Mouse (Mus musculus) liver, embryonic 11.5 days (tissue): ENCODE measurements around the gene Prrt4. TPM values are rescaled to one million over a fixed set of nuclear protein-coding genes. Genes with fewer than 3 reads are reported as not detected.
A peak's percentile ranks its signal among the peaks of the same experiment; 100 is the strongest.

Experiments used
- ATAC-seq: fragments of 200-750 bp; cut with Nextera tagmentation; replicated peaks from 2 replicates; pipeline ENCODE4 v1.8.0; 2017; ENCODE audit warnings: moderate number of reproducible peaks, mild to moderate bottlenecking, moderate TSS enrichment, moderate library complexity; ENCODE audit not compliant: low FRiP score
- DNase-seq: peaks from one replicate; pipeline ENCODE4 v3.0.0-alpha.2; 2017; ENCODE audit warnings: low spot score
- H3K27ac ChIP-seq: fragments of 300-500 bp; sonication (generic); 2 replicates; pipeline ENCODE4 v1.5.1; 2014; ENCODE audit warnings: mild to moderate bottlenecking, low read depth, low read length, control low read depth
- H3K27me3 ChIP-seq: fragments of 300-500 bp; sonication (generic); replicated peaks from 2 replicates; pipeline ENCODE4 v1.6.1; 2014; ENCODE audit warnings: low read length, mixed read lengths; ENCODE audit not compliant: control insufficient read depth, insufficient read depth
- H3K36me3 ChIP-seq: fragments of 300-500 bp; sonication (generic); 2 replicates; pipeline ENCODE4 v1.6.1; 2014; ENCODE audit warnings: mild to moderate bottlenecking, low read length, moderate library complexity, mixed read lengths; ENCODE audit not compliant: control insufficient read depth, insufficient read depth
- H3K4me1 ChIP-seq: fragments of 300-500 bp; sonication (generic); replicated peaks from 2 replicates; pipeline ENCODE4 v1.6.1; 2014; ENCODE audit warnings: low read length, mixed read lengths; ENCODE audit not compliant: control insufficient read depth, insufficient read depth
- H3K4me2 ChIP-seq: fragments of 300-500 bp; sonication (generic); 2 replicates; pipeline ENCODE4 v1.6.1; 2014; ENCODE audit warnings: mild to moderate bottlenecking, control low read depth, moderate library complexity
- H3K4me3 ChIP-seq: fragments of 300-500 bp; sonication (generic); 2 replicates; pipeline ENCODE4 v1.5.1; 2014; ENCODE audit warnings: low read depth, low read length, control low read depth
- H3K9ac ChIP-seq: fragments of 300-500 bp; sonication (generic); 2 replicates; pipeline ENCODE4 v1.6.1; 2014; ENCODE audit warnings: low read depth, low read length, control low read depth
- H3K9me3 ChIP-seq: fragments of 300-500 bp; sonication (generic); 2 replicates; pipeline ENCODE4 v1.6.1; 2016; ENCODE audit warnings: low read length, inconsistent platforms, mixed read lengths; ENCODE audit not compliant: control insufficient read depth
- WGBS: fragments of 180-500 bp; shearing (Covaris S2); extraction: QIAGEN DNeasy Blood & Tissue Kit; methylation state at CpG from one replicate; pipeline ENCODE4 v1.1.7; 2014; 5-methylcytosine and 5-hydroxymethylcytosine counted together
- polyA plus RNA-seq: library from polyadenylated mRNA; unstranded; fragments of >200 nt; fragmentation: Nextera tagmentation; extraction: Ambion mirVana; gene quantifications from 2 replicates; pipeline ENCODE4 v1.2.1, GENCODE M21; 2014

Prrt4 gene
- polyA plus RNA-seq, 1 experiment from 2014 or later: 0.55 TPM

- peaks cover 21% of the 10 kb centered on the region for H3K4me1 ChIP-seq
- H3K27me3 ChIP-seq: peaks cover 19% of the 10 kb centered on the region
- H3K4me3 ChIP-seq: peak overlapping the region; percentile 66
- ATAC-seq (no peak), DNase-seq (no peak)
- no peaks in the 10 kb centered on the region for H3K9me3 ChIP-seq
- no peak overlapping the region for H3K27ac ChIP-seq
- 19% methylated on average over 7 of the region's 7 CpGs for WGBS
- H3K4me2 ChIP-seq: peak overlapping the region; percentile 95
- H3K9ac ChIP-seq: peak overlapping the region; percentile 69; the same call in 1 of the 2 replicates
- no peaks in the 10 kb centered on the region for H3K36me3 ChIP-seq
Observed at GRCm38 (mm10) chr6:29211146-29211545, 31.8 kb upstream of the Prrt4 start.

- no peak for ATAC-seq
- H3K4me2 ChIP-seq: no peak overlapping the region
Observed at GRCm38 (mm10) chr6:29210231-29210936, 31.0 kb upstream of the Prrt4 start.

GRCm38 (mm10) chr6:29208178-29208577 lies 28.8 kb upstream of the Prrt4 start:
- H3K27ac ChIP-seq: no peak overlapping the region
- H3K27me3 ChIP-seq: peaks cover under 1% of the 10 kb centered on the region; the same call in 1 of the 2 replicates
- DNase-seq (peak; percentile 27), ATAC-seq (no peak)
- no peaks in the 10 kb centered on the region; the same call in 1 of the 2 replicates for H3K36me3 ChIP-seq
- H3K4me1 ChIP-seq: peaks cover 11% of the 10 kb centered on the region; the same call in 1 of the 2 replicates
- H3K9ac ChIP-seq: no peak overlapping the region
- no peak overlapping the region for H3K4me3 ChIP-seq
- H3K9me3 ChIP-seq: no peaks in the 10 kb centered on the region
- H3K4me2 ChIP-seq: no peak overlapping the region
- 70% methylated on average over 5 of the region's 5 CpGs for WGBS

More at GRCm38 (mm10) chr6:29210231-29210936, 31.0 kb upstream of the Prrt4 start:
- no peak for DNase-seq
- 70% methylated on average over 9 of the region's 9 CpGs for WGBS
- Histone ChIP-seq H3K9ac (no peak overlapping the region), H3K4me1 (peaks cover 21% of the 10 kb centered on the region), H3K27ac (no peak overlapping the region), H3K9me3 (no peaks in the 10 kb centered on the region), H3K27me3 (peaks cover 19% of the 10 kb centered on the region), H3K36me3 (no peaks in the 10 kb centered on the region), H3K4me3 (no peak overlapping the region)

GRCm38 (mm10) chr6:29207017-29207416 lies 27.6 kb upstream of the Prrt4 start:
- Histone ChIP-seq H3K4me1 (peaks cover 8% of the 10 kb centered on the region; the same call in 1 of the 2 replicates), H3K4me2 (no peak overlapping the region), H3K27ac (no peak overlapping the region), H3K36me3 (no peaks in the 10 kb centered on the region; the same call in 1 of the 2 replicates), H3K27me3 (no peaks in the 10 kb centered on the region), H3K4me3 (no peak overlapping the region), H3K9ac (no peak overlapping the region), H3K9me3 (no peaks in the 10 kb centered on the region)
- WGBS: 79% methylated on average over 5 of the region's 5 CpGs
- no peak for ATAC-seq
- DNase-seq: peak; percentile 28

GRCm38 (mm10) chr6:29206006-29206405 lies 26.6 kb upstream of the Prrt4 start:
- H3K9ac ChIP-seq: no peak overlapping the region
- no peaks in the 10 kb centered on the region for H3K27me3 ChIP-seq
- peaks cover 1% of the 10 kb centered on the region; the same call in 1 of the 2 replicates for H3K4me1 ChIP-seq
- WGBS: 88% methylated on average over 10 of the region's 10 CpGs
- no peaks in the 10 kb centered on the region; the same call in 1 of the 2 replicates for H3K36me3 ChIP-seq
- no peak overlapping the region for H3K4me2 ChIP-seq
- ATAC-seq (no peak), DNase-seq (peak; percentile 26)
- no peak overlapping the region for H3K4me3 ChIP-seq
- no peak overlapping the region for H3K27ac ChIP-seq
- no peaks in the 10 kb centered on the region for H3K9me3 ChIP-seq

- no peak overlapping the region for H3K4me3 ChIP-seq
- no peaks in the 10 kb centered on the region for H3K4me1 ChIP-seq
- H3K4me2 ChIP-seq: no peak overlapping the region
- no peak overlapping the region for H3K9ac ChIP-seq
- ATAC-seq (0 out of 2 replicates have a peak, but pooled peaks have one; percentile 24), DNase-seq (peak; percentile 48)
- no peaks in the 10 kb centered on the region; the same call in 1 of the 2 replicates for H3K36me3 ChIP-seq
- no peak overlapping the region for H3K27ac ChIP-seq
- WGBS: 55% methylated on average over 15 of the region's 15 CpGs
- no peaks in the 10 kb centered on the region for H3K27me3 ChIP-seq
- no peaks in the 10 kb centered on the region for H3K9me3 ChIP-seq
Observed at GRCm38 (mm10) chr6:29204932-29205614, 25.7 kb upstream of the Prrt4 start.

GRCm38 (mm10) chr6:29203861-29204585 lies 24.6 kb upstream of the Prrt4 start:
- Histone ChIP-seq H3K27ac (no peak overlapping the region), H3K9ac (no peak overlapping the region), H3K4me1 (no peaks in the 10 kb centered on the region), H3K27me3 (no peaks in the 10 kb centered on the region; the same call in 1 of the 2 replicates), H3K36me3 (no peaks in the 10 kb centered on the region; the same call in 1 of the 2 replicates), H3K9me3 (no peaks in the 10 kb centered on the region), H3K4me3 (no peak overlapping the region), H3K4me2 (no peak overlapping the region)
- peak; percentile 27 for DNase-seq
- 80% methylated on average over 6 of the region's 6 CpGs for WGBS
- no peak for ATAC-seq

GRCm38 (mm10) chr6:29203096-29203495 lies 23.7 kb upstream of the Prrt4 start:
- peak; percentile 24 for DNase-seq
- H3K4me2 ChIP-seq: no peak overlapping the region
- H3K4me1 ChIP-seq: peaks cover 3% of the 10 kb centered on the region
- H3K9me3 ChIP-seq: no peaks in the 10 kb centered on the region
- peaks cover 3% of the 10 kb centered on the region for H3K27me3 ChIP-seq
- H3K36me3 ChIP-seq: no peaks in the 10 kb centered on the region; the same call in 1 of the 2 replicates
- H3K27ac ChIP-seq: no peak overlapping the region
- H3K9ac ChIP-seq: no peak overlapping the region
- 84% methylated on average over 13 of the region's 13 CpGs for WGBS
- ATAC-seq: no peak
- no peak overlapping the region for H3K4me3 ChIP-seq
